Mouse (Mus musculus): Measurements from ENCODE around the gene 9130008F23Rik. TPM values are rescaled to one million over a fixed set of nuclear protein-coding genes. Genes with fewer than 3 reads are reported as not detected.

9130008F23Rik gene
- polyA plus RNA-seq, 1 experiment from 2014 or later = 0.63 TPM

- Histone ChIP-seq H3K27me3 (ENCODE audit: low read depth, poor library complexity, severe bottlenecking) (no peaks in the 10 kb centered on the region), H3K4me3 (no peak overlapping the region), H3K4me1 (0 out of 2 replicates have a peak, but pooled peaks cover 2% of the 10 kb centered on the region), H3K9me3 (replicated peaks) (no peaks in the 10 kb centered on the region), H3K36me3 (no peaks in the 10 kb centered on the region), H3K27ac (no peak overlapping the region)
- WGBS = 95% methylated on average over 1 of the region's 1 CpGs
- no peak for DNase-seq (ENCODE audit: low spot score)
Measured at GRCm38 (mm10) chr17:40875568-40875967, 4.8 kb downstream of the 9130008F23Rik start.

- no peak for DNase-seq (ENCODE audit: low spot score)
Measured at GRCm38 (mm10) chr17:40874701-40875100, 5.7 kb downstream of the 9130008F23Rik start.

GRCm38 (mm10) chr17:40873582-40874011 lies 6.8 kb downstream of the 9130008F23Rik start:
- Histone ChIP-seq H3K27ac (no peak overlapping the region), H3K36me3 (no peaks in the 10 kb centered on the region), H3K27me3 (ENCODE audit: low read depth, poor library complexity, severe bottlenecking) (no peaks in the 10 kb centered on the region), H3K9me3 (replicated peaks) (no peaks in the 10 kb centered on the region), H3K4me3 (no peak overlapping the region), H3K4me1 (no peaks in the 10 kb centered on the region)
- DNase-seq (ENCODE audit: low spot score) = no peak
- WGBS = 45% methylated on average over 2 of the region's 2 CpGs

More at GRCm38 (mm10) chr17:40874701-40875100, 5.7 kb downstream of the 9130008F23Rik start:
- no peaks in the 10 kb centered on the region for H3K27me3 ChIP-seq (ENCODE audit: low read depth, poor library complexity, severe bottlenecking)
- WGBS = 89% methylated on average over 3 of the region's 3 CpGs
- no peaks in the 10 kb centered on the region for H3K9me3 ChIP-seq (replicated peaks)
- no peak overlapping the region for H3K27ac ChIP-seq
- 0 out of 2 replicates have a peak, but pooled peaks cover 2% of the 10 kb centered on the region for H3K4me1 ChIP-seq
- no peaks in the 10 kb centered on the region for H3K36me3 ChIP-seq
- no peak overlapping the region for H3K4me3 ChIP-seq

- Histone ChIP-seq H3K9me3 (replicated peaks) (no peaks in the 10 kb centered on the region), H3K27ac (no peak overlapping the region), H3K4me3 (no peak overlapping the region), H3K27me3 (ENCODE audit: low read depth, poor library complexity, severe bottlenecking) (no peaks in the 10 kb centered on the region), H3K4me1 (no peaks in the 10 kb centered on the region), H3K36me3 (no peaks in the 10 kb centered on the region)
- 94% methylated on average over 6 of the region's 6 CpGs for WGBS
- no peak for DNase-seq (ENCODE audit: low spot score)
Measured at GRCm38 (mm10) chr17:40872626-40873025, 7.7 kb downstream of the 9130008F23Rik start.

GRCm38 (mm10) chr17:40868952-40869747 lies 11.2 kb downstream of the 9130008F23Rik start:
- no peaks in the 10 kb centered on the region for H3K27me3 ChIP-seq (ENCODE audit: low read depth, poor library complexity, severe bottlenecking)
- no peak overlapping the region for H3K4me3 ChIP-seq
- H3K4me1 ChIP-seq = no peaks in the 10 kb centered on the region
- H3K36me3 ChIP-seq = no peaks in the 10 kb centered on the region
- no peak overlapping the region for H3K27ac ChIP-seq
- DNase-seq (ENCODE audit: low spot score) = no peak
- 81% methylated on average over 10 of the region's 10 CpGs for WGBS
- H3K9me3 ChIP-seq (replicated peaks) = no peaks in the 10 kb centered on the region

GRCm38 (mm10) chr17:40855065-40855464 lies 25.3 kb downstream of the 9130008F23Rik start:
- no peak overlapping the region for H3K27ac ChIP-seq
- no peaks in the 10 kb centered on the region for H3K27me3 ChIP-seq (ENCODE audit: low read depth, poor library complexity, severe bottlenecking)
- H3K9me3 ChIP-seq (replicated peaks) = no peaks in the 10 kb centered on the region
- H3K4me1 ChIP-seq = no peaks in the 10 kb centered on the region
- no peak for DNase-seq (ENCODE audit: low spot score)
- no peaks in the 10 kb centered on the region for H3K36me3 ChIP-seq
- H3K4me3 ChIP-seq = no peak overlapping the region

- H3K27ac ChIP-seq = no peak overlapping the region
- no peak for DNase-seq (ENCODE audit: low spot score)
- no peaks in the 10 kb centered on the region for H3K9me3 ChIP-seq (replicated peaks)
- H3K4me3 ChIP-seq = no peak overlapping the region
- H3K36me3 ChIP-seq = no peaks in the 10 kb centered on the region
- no peaks in the 10 kb centered on the region for H3K4me1 ChIP-seq
- H3K27me3 ChIP-seq (ENCODE audit: low read depth, poor library complexity, severe bottlenecking) = no peaks in the 10 kb centered on the region
Measured at GRCm38 (mm10) chr17:40837308-40837707, 43.1 kb downstream of the 9130008F23Rik start.

GRCm38 (mm10) chr17:40831870-40832269 lies 48.5 kb downstream of the 9130008F23Rik start:
- Histone ChIP-seq H3K9me3 (replicated peaks) (no peaks in the 10 kb centered on the region), H3K27ac (no peak overlapping the region), H3K4me3 (no peak overlapping the region), H3K36me3 (no peaks in the 10 kb centered on the region), H3K4me1 (no peaks in the 10 kb centered on the region), H3K27me3 (ENCODE audit: low read depth, poor library complexity, severe bottlenecking) (no peaks in the 10 kb centered on the region)
- 60% methylated on average over 2 of the region's 2 CpGs for WGBS
- DNase-seq (ENCODE audit: low spot score) = no peak

Other genes with a start within 250 kb of the 9130008F23Rik start
- gene Esp3, start 248.5 kb downstream of the 9130008F23Rik start, polyA plus RNA-seq (2016; fragmentation: Nextera tagmentation; extraction: Ambion mirVana) = not detected in 2 replicates
- gene Esp1, start 153.4 kb downstream of the 9130008F23Rik start, polyA plus RNA-seq (2016; fragmentation: Nextera tagmentation; extraction: Ambion mirVana) = not detected in 2 replicates
- gene Crisp2, start 73.6 kb downstream of the 9130008F23Rik start, polyA plus RNA-seq (2016; fragmentation: Nextera tagmentation; extraction: Ambion mirVana) = not detected in 2 replicates
- gene Rhag, start 69.4 kb downstream of the 9130008F23Rik start, polyA plus RNA-seq (2016; fragmentation: Nextera tagmentation; extraction: Ambion mirVana) = 5.4 and 5.5 TPM in 2 replicates
- gene Glyatl3, start 33.8 kb upstream of the 9130008F23Rik start, polyA plus RNA-seq (2016; fragmentation: Nextera tagmentation; extraction: Ambion mirVana) = not detected in 2 replicates
- gene Mut, start 54.1 kb upstream of the 9130008F23Rik start, polyA plus RNA-seq (2016; fragmentation: Nextera tagmentation; extraction: Ambion mirVana) = 29.1 and 32.4 TPM in 2 replicates
- gene Cenpq, start 54.5 kb upstream of the 9130008F23Rik start, polyA plus RNA-seq (2016; fragmentation: Nextera tagmentation; extraction: Ambion mirVana) = 35.7 and 38.9 TPM in 2 replicates